Mouse (Mus musculus): ENCODE data around the gene B230118H07Rik. TPM values are rescaled to one million over a fixed set of nuclear protein-coding genes. Genes with fewer than 3 reads are reported as not detected.

B230118H07Rik gene
- polyA plus RNA-seq, 1 experiment from 2014 or later, result 61.1 TPM

- H3K9me3 ChIP-seq (ENCODE audit: control insufficient read depth, low read length), result no peaks in the 10 kb centered on the region
- ATAC-seq (ENCODE audit: low FRiP score) (peak; percentile 64; the same call in 1 of the 2 replicates), DNase-seq (ENCODE audit: low spot score) (peak; percentile 48)
- H3K9ac ChIP-seq, result no peak overlapping the region
- peaks cover 20% of the 10 kb centered on the region for H3K4me1 ChIP-seq (replicated peaks; ENCODE audit: control insufficient read depth, insufficient read depth, low read length)
- H3K27ac ChIP-seq, result peak overlapping the region; percentile 63
- H3K4me2 ChIP-seq (replicated peaks), result peak overlapping the region; percentile 31
- WGBS, result 36% methylated on average over 13 of the region's 13 CpGs
- no peaks in the 10 kb centered on the region for H3K36me3 ChIP-seq (replicated peaks; ENCODE audit: control insufficient read depth, insufficient read depth)
- H3K4me3 ChIP-seq (replicated peaks; ENCODE audit: low read length), result no peak overlapping the region
- no peaks in the 10 kb centered on the region for H3K27me3 ChIP-seq (ENCODE audit: control insufficient read depth, insufficient read depth, low read length)
These were observed 50.8 kb downstream of the B230118H07Rik start for GRCm38 (mm10) chr2:101598190-101599181.

DNA sequence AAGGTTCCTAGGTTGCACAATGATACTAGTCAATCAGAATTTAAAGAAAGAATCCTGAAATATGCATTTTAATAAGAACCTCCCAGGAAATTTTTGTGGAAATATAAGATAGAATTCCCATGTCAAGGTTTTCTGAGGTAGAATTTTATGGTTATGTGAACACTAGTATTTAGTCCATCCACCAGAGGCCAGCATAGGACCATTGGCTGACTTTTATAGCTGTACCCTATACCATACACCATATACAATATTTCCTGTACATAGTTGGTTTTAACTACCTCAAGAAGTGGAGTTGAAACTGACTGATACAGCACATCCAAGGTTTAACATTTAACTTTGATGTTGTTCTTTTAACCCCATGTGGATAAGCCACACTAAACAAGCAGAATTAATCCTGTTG, 52.1 kb downstream of the B230118H07Rik start:
- no peaks in the 10 kb centered on the region for H3K36me3 ChIP-seq (replicated peaks; ENCODE audit: control insufficient read depth, insufficient read depth)
- no peak for ATAC-seq (ENCODE audit: low FRiP score)
- H3K27ac ChIP-seq, result no peak overlapping the region
- no peaks in the 10 kb centered on the region for H3K9me3 ChIP-seq (ENCODE audit: control insufficient read depth, low read length)
- H3K4me1 ChIP-seq (replicated peaks; ENCODE audit: control insufficient read depth, insufficient read depth, low read length), result peaks cover 33% of the 10 kb centered on the region
- H3K4me3 ChIP-seq (replicated peaks; ENCODE audit: low read length), result no peak overlapping the region
- no peak overlapping the region for H3K4me2 ChIP-seq (replicated peaks)
- no peaks in the 10 kb centered on the region for H3K27me3 ChIP-seq (ENCODE audit: control insufficient read depth, insufficient read depth, low read length)
- no peak overlapping the region for H3K9ac ChIP-seq
- peak; percentile 50 for DNase-seq (ENCODE audit: low spot score)

GRCm38 (mm10) chr2:101594681-101595080, 54.7 kb downstream of the B230118H07Rik start:
- no peak for DNase-seq (ENCODE audit: low spot score)
- Histone ChIP-seq H3K27ac (no peak overlapping the region), H3K9me3 (ENCODE audit: control insufficient read depth, low read length) (no peaks in the 10 kb centered on the region), H3K27me3 (ENCODE audit: control insufficient read depth, insufficient read depth, low read length) (no peaks in the 10 kb centered on the region), H3K36me3 (replicated peaks; ENCODE audit: control insufficient read depth, insufficient read depth) (no peaks in the 10 kb centered on the region), H3K4me3 (replicated peaks; ENCODE audit: low read length) (no peak overlapping the region), H3K4me2 (replicated peaks) (no peak overlapping the region), H3K4me1 (replicated peaks; ENCODE audit: control insufficient read depth, insufficient read depth, low read length) (peaks cover 42% of the 10 kb centered on the region), H3K9ac (no peak overlapping the region)
- no peak for ATAC-seq (ENCODE audit: low FRiP score)
- 84% methylated on average over 5 of the region's 5 CpGs for WGBS

DNA sequence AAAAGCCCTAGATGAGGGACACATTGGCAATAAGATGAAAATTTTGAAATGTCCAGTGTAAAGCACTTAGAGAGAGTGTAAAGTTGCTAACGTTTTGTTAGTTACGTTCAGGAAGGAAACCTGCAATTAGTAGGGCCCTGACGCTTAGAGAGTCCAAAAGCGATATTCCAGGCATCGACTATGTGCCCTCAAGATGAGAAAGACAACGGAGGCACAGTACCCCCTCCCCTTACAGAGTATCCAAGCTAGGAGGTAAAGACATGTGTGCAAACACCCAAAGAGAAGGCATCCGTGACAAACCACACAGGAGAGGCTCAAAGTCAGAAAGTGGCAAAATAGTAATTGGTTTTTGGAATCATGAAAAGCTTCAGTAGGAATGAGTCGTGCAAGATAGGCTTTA, 56.4 kb downstream of the B230118H07Rik start:
- no peak overlapping the region for H3K4me2 ChIP-seq (replicated peaks)
- WGBS, result 44% methylated on average over 8 of the region's 8 CpGs

DNA sequence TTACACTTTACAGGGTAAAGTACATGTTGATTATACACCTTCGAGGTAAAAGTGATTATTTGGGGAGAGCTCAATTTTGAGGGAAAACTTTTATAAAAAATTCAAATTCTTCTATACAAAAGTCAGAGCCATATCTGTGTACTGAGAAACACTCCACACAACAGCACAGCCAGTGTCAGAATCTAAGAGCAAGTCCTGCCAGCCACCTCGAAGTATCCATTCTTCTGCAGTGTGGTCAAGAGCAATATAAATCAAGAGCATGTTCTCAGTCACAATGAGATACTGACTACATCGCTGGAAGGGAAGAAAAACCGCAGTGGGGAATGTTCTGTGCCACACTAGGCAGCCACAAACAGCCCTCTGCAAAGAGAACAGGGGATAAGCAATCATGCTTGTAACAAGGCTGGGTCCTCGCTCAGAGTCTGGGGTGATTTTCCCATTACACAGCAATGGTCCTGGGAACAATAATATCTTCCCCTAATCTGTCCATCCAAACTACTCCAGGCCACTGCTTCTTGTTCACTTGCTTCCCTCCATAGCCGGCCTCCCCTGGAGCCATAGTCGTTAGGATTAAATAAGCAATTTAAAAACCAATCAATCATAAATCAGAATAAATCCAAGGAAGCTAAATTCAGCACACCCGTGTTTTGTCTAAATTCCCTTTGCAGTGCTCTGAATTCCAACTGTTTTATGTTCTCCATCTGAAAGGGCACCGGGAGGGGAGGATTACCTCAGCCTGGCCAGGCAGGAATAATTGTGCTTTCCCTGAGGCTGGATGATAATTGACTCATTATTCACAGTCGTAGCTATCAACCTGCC, 57.1 kb downstream of the B230118H07Rik start:
- Histone ChIP-seq H3K27me3 (ENCODE audit: control insufficient read depth, insufficient read depth, low read length) (no peaks in the 10 kb centered on the region), H3K36me3 (replicated peaks; ENCODE audit: control insufficient read depth, insufficient read depth) (no peaks in the 10 kb centered on the region), H3K4me2 (replicated peaks) (0 out of 2 replicates have a peak overlapping the region, but pooled peaks have one; percentile 19), H3K27ac (peak overlapping the region; percentile 63), H3K9ac (no peak overlapping the region), H3K4me1 (replicated peaks; ENCODE audit: control insufficient read depth, insufficient read depth, low read length) (peaks cover 28% of the 10 kb centered on the region), H3K4me3 (replicated peaks; ENCODE audit: low read length) (no peak overlapping the region), H3K9me3 (ENCODE audit: control insufficient read depth, low read length) (no peaks in the 10 kb centered on the region)
- ATAC-seq (ENCODE audit: low FRiP score) (peak; percentile 85), DNase-seq (ENCODE audit: low spot score) (peak; percentile 71)
- WGBS, result 17% methylated on average over 10 of the region's 10 CpGs

More for the DNA sequence above, 56.4 kb downstream of the B230118H07Rik start:
- peak; percentile 43; the same call in 1 of the 2 replicates for ATAC-seq (ENCODE audit: low FRiP score)
- H3K9me3 ChIP-seq (ENCODE audit: control insufficient read depth, low read length), result no peaks in the 10 kb centered on the region
- no peak for DNase-seq (ENCODE audit: low spot score)
- H3K9ac ChIP-seq, result no peak overlapping the region
- no peak overlapping the region for H3K4me3 ChIP-seq (replicated peaks; ENCODE audit: low read length)
- H3K27me3 ChIP-seq (ENCODE audit: control insufficient read depth, insufficient read depth, low read length), result no peaks in the 10 kb centered on the region
- peak overlapping the region; percentile 63 for H3K27ac ChIP-seq
- H3K4me1 ChIP-seq (replicated peaks; ENCODE audit: control insufficient read depth, insufficient read depth, low read length), result peaks cover 31% of the 10 kb centered on the region
- no peaks in the 10 kb centered on the region for H3K36me3 ChIP-seq (replicated peaks; ENCODE audit: control insufficient read depth, insufficient read depth)

DNA sequence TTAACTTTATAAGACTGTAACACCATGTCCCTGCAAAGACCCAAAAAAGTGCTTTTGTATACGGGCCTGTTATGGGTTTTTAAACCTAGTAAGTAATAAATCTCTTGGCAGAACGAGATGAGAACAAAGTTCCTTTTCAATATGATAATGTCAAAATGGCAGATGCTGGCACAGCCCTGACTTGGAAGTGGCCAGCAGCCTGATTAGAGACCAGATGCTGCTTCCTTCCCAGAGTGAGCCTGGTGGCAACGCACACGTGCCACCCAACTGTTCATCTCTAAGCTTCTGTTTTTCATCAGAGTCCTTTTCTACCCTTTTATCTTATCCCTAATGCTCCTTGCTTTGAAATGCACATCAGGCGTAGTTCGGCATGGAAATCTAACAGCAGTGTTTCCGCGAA, 58.0 kb downstream of the B230118H07Rik start:
- Histone ChIP-seq H3K27ac (no peak overlapping the region), H3K27me3 (ENCODE audit: control insufficient read depth, insufficient read depth, low read length) (no peaks in the 10 kb centered on the region), H3K36me3 (replicated peaks; ENCODE audit: control insufficient read depth, insufficient read depth) (no peaks in the 10 kb centered on the region), H3K4me1 (replicated peaks; ENCODE audit: control insufficient read depth, insufficient read depth, low read length) (peaks cover 28% of the 10 kb centered on the region), H3K4me2 (replicated peaks) (no peak overlapping the region), H3K4me3 (replicated peaks; ENCODE audit: low read length) (no peak overlapping the region), H3K9ac (no peak overlapping the region), H3K9me3 (ENCODE audit: control insufficient read depth, low read length) (no peaks in the 10 kb centered on the region)
- no peak for DNase-seq (ENCODE audit: low spot score)
- ATAC-seq (ENCODE audit: low FRiP score), result no peak
- WGBS, result 58% methylated on average over 8 of the region's 8 CpGs

- Histone ChIP-seq H3K4me2 (replicated peaks) (no peak overlapping the region), H3K36me3 (replicated peaks; ENCODE audit: control insufficient read depth, insufficient read depth) (no peaks in the 10 kb centered on the region; the same call in 1 of the 2 replicates), H3K27ac (no peak overlapping the region), H3K9me3 (ENCODE audit: control insufficient read depth, low read length) (no peaks in the 10 kb centered on the region), H3K27me3 (ENCODE audit: control insufficient read depth, insufficient read depth, low read length) (no peaks in the 10 kb centered on the region), H3K4me1 (replicated peaks; ENCODE audit: control insufficient read depth, insufficient read depth, low read length) (no peaks in the 10 kb centered on the region), H3K4me3 (replicated peaks; ENCODE audit: low read length) (no peak overlapping the region), H3K9ac (no peak overlapping the region)
- 87% methylated on average over 3 of the region's 3 CpGs for WGBS
- no peak for ATAC-seq (ENCODE audit: low FRiP score)
- no peak for DNase-seq (ENCODE audit: low spot score)
These were observed 67.9 kb downstream of the B230118H07Rik start for GRCm38 (mm10) chr2:101581418-101581817.

- Histone ChIP-seq H3K27me3 (ENCODE audit: control insufficient read depth, insufficient read depth, low read length) (no peaks in the 10 kb centered on the region), H3K4me2 (replicated peaks) (no peak overlapping the region), H3K27ac (no peak overlapping the region), H3K4me1 (replicated peaks; ENCODE audit: control insufficient read depth, insufficient read depth, low read length) (no peaks in the 10 kb centered on the region), H3K36me3 (replicated peaks; ENCODE audit: control insufficient read depth, insufficient read depth) (no peaks in the 10 kb centered on the region; the same call in 1 of the 2 replicates), H3K9me3 (ENCODE audit: control insufficient read depth, low read length) (no peaks in the 10 kb centered on the region), H3K9ac (no peak overlapping the region), H3K4me3 (replicated peaks; ENCODE audit: low read length) (no peak overlapping the region)
- no peak for ATAC-seq (ENCODE audit: low FRiP score)
- WGBS, result 88% methylated on average over 3 of the region's 3 CpGs
- DNase-seq (ENCODE audit: low spot score), result no peak
These were observed 68.4 kb downstream of the B230118H07Rik start for GRCm38 (mm10) chr2:101580977-101581376.

- Histone ChIP-seq H3K36me3 (replicated peaks; ENCODE audit: control insufficient read depth, insufficient read depth) (no peaks in the 10 kb centered on the region; the same call in 1 of the 2 replicates), H3K27ac (no peak overlapping the region), H3K9me3 (ENCODE audit: control insufficient read depth, low read length) (no peaks in the 10 kb centered on the region), H3K9ac (no peak overlapping the region), H3K4me2 (replicated peaks) (no peak overlapping the region), H3K4me1 (replicated peaks; ENCODE audit: control insufficient read depth, insufficient read depth, low read length) (no peaks in the 10 kb centered on the region), H3K4me3 (replicated peaks; ENCODE audit: low read length) (no peak overlapping the region), H3K27me3 (ENCODE audit: control insufficient read depth, insufficient read depth, low read length) (no peaks in the 10 kb centered on the region)
- WGBS, result 48% methylated on average over 1 of the region's 1 CpGs
- ATAC-seq (ENCODE audit: low FRiP score) (no peak), DNase-seq (ENCODE audit: low spot score) (no peak)
These were observed 68.9 kb downstream of the B230118H07Rik start for GRCm38 (mm10) chr2:101580428-101580827.
